In genomic region chr9:22054411-22055076, GRCm38 (mm10) we compare ENCODE assay signal across 8 mouse cellular contexts. TPM values are rescaled to one million over a fixed set of nuclear protein-coding genes. Genes with fewer than 3 reads are reported as not detected.
DNase-seq lines count a peak whose midpoint lies in the region; ATAC-seq lines count a peak whose summit lies in the region.

No protein-coding gene starts in this region.

- no peaks in the 10 kb centered on the region for H3K27me3 ChIP-seq in forebrain, embryonic 16.5 days (replicated peaks; ENCODE audit: control insufficient read depth, insufficient read depth, low read length)
- H3K27me3 ChIP-seq in hindbrain, embryonic 15.5 days = no peaks in the 10 kb centered on the region

- H3K9me3 ChIP-seq in forebrain, embryonic 16.5 days (ENCODE audit: control insufficient read depth, low read length) = no peaks in the 10 kb centered on the region
- H3K9me3 ChIP-seq in hindbrain, embryonic 15.5 days = no peaks in the 10 kb centered on the region

- ATAC-seq in forebrain, embryonic 16.5 days = peak; percentile 36
- peak; percentile 39 for ATAC-seq in hindbrain, embryonic 15.5 days (ENCODE audit: low FRiP score, low read depth)

- DNase-seq in R1 (ENCODE audit: low read depth, low spot score) = peak; percentile 97
- DNase-seq in cerebellum, adult 18-20 months = peak; percentile 83 to 88
- peak; percentile 85 for DNase-seq in left cerebral cortex, adult 11 months (ENCODE audit: low spot score)
- peak; percentile 57 for DNase-seq in lung, postnatal 25 days (ENCODE audit: low spot score)
- DNase-seq in right cerebral cortex, adult 2 months (ENCODE audit: low spot score in 2 of 2) = peak; percentile 84 to 87
- peak; percentile 10 to 62 for DNase-seq in urinary bladder, postnatal 36 days (ENCODE audit: low spot score in 2 of 2)

- H3K4me1 ChIP-seq in forebrain, embryonic 16.5 days (replicated peaks; ENCODE audit: control insufficient read depth, insufficient read depth, low read length) = peaks cover 14% of the 10 kb centered on the region
- H3K4me1 ChIP-seq in hindbrain, embryonic 15.5 days (replicated peaks) = peaks cover 24% of the 10 kb centered on the region

- H3K27ac ChIP-seq in forebrain, embryonic 16.5 days (ENCODE audit: low read length) = no peak overlapping the region
- peak overlapping the region; percentile 60; the same call in 1 of the 2 replicates for H3K27ac ChIP-seq in hindbrain, embryonic 15.5 days (replicated peaks)

- H3K4me2 ChIP-seq in forebrain, embryonic 16.5 days (ENCODE audit: low read length) = peak overlapping the region; percentile 52
- H3K4me2 ChIP-seq in hindbrain, embryonic 15.5 days = peak overlapping the region; percentile 70

- WGBS in forebrain, embryonic 16.5 days = 1% methylated on average over 32 of the region's 32 CpGs
- 2% methylated on average over 32 of the region's 32 CpGs for WGBS in hindbrain, embryonic 15.5 days

- peaks cover 11% of the 10 kb centered on the region for H3K36me3 ChIP-seq in forebrain, embryonic 16.5 days (ENCODE audit: control insufficient read depth, insufficient read depth)
- H3K36me3 ChIP-seq in hindbrain, embryonic 15.5 days = peaks cover 20% of the 10 kb centered on the region

- peak overlapping the region; percentile 31 for H3K4me3 ChIP-seq in forebrain, embryonic 16.5 days (replicated peaks; ENCODE audit: low read length)
- H3K4me3 ChIP-seq in hindbrain, embryonic 15.5 days = peak overlapping the region; percentile 32

- H3K9ac ChIP-seq in forebrain, embryonic 16.5 days (replicated peaks; ENCODE audit: low read depth, low read length) = no peak overlapping the region
- H3K9ac ChIP-seq in hindbrain, embryonic 15.5 days = peak overlapping the region; percentile 32; the same call in 1 of the 2 replicates

RNA-seq across cellular contexts. Expression of gene Elavl3, which starts 2.7 kb away (rescaled TPM):
- polyA plus RNA-seq in forebrain, embryonic 16.5 days (2015; fragmentation: Nextera tagmentation; extraction: Ambion mirVana) = 77.6 and 101 TPM in 2 replicates
- 97.4 and 104 TPM in 2 replicates for polyA plus RNA-seq in hindbrain, embryonic 15.5 days (2015; fragmentation: Nextera tagmentation; extraction: Ambion mirVana)

RNA-seq across cellular contexts. Expression of gene Gm49318, which starts 16.5 kb away (rescaled TPM):
- polyA plus RNA-seq in forebrain, embryonic 16.5 days (2015; fragmentation: Nextera tagmentation; extraction: Ambion mirVana) = not detected in 2 replicates
- polyA plus RNA-seq in hindbrain, embryonic 15.5 days (2015; fragmentation: Nextera tagmentation; extraction: Ambion mirVana) = not detected in 2 replicates

RNA-seq across cellular contexts. Expression of gene Zfp653, which starts 16.6 kb away (rescaled TPM):
- polyA plus RNA-seq in forebrain, embryonic 16.5 days (2015; fragmentation: Nextera tagmentation; extraction: Ambion mirVana) = 20.7 and 22.4 TPM in 2 replicates
- polyA plus RNA-seq in hindbrain, embryonic 15.5 days (2015; fragmentation: Nextera tagmentation; extraction: Ambion mirVana) = 17.3 and 19.6 TPM in 2 replicates

RNA-seq across cellular contexts. Expression of gene Ecsit, which starts 30.7 kb away (rescaled TPM):
- 62.5 and 67.4 TPM in 2 replicates for polyA plus RNA-seq in forebrain, embryonic 16.5 days (2015; fragmentation: Nextera tagmentation; extraction: Ambion mirVana)
- 56.0 and 63.5 TPM in 2 replicates for polyA plus RNA-seq in hindbrain, embryonic 15.5 days (2015; fragmentation: Nextera tagmentation; extraction: Ambion mirVana)

RNA-seq across cellular contexts. Expression of gene Cnn1, which starts 44.5 kb away (rescaled TPM):
- 0.60 and 0.78 TPM in 2 replicates for polyA plus RNA-seq in forebrain, embryonic 16.5 days (2015; fragmentation: Nextera tagmentation; extraction: Ambion mirVana)
- 1.6 and 2.3 TPM in 2 replicates for polyA plus RNA-seq in hindbrain, embryonic 15.5 days (2015; fragmentation: Nextera tagmentation; extraction: Ambion mirVana)

Comparison
In these comparisons a context has a peak if more than half of its experiments do, and no peak if none do; other contexts are left out.
1. DNase-seq: peak in every context shown above with its lines; median percentile 97 in R1; 86 in cerebellum, adult 18-20 months; 86 in right cerebral cortex, adult 2 months; 85 in left cerebral cortex, adult 11 months; 57 in lung, postnatal 25 days; 36 in urinary bladder, postnatal 36 days.